12 mouse cellular contexts compared by ENCODE assay signal in genomic region chr5:103208021-103208511, GRCm38 (mm10). TPM values are rescaled to one million over a fixed set of nuclear protein-coding genes. Genes with fewer than 3 reads are reported as not detected.
A peak's percentile ranks its signal among the peaks of the same experiment; 100 is the strongest.
DNase-seq lines count a peak whose midpoint lies in the region; ATAC-seq lines count a peak whose summit lies in the region.
"Had no signal": no experiment of that assay in that cellular context is flagged by ENCODE, and none has a peak within 500 bp of the region (broad histone marks: within the 10 kb centered on the region; RNA-seq: fewer than 3 reads in every experiment).

No protein-coding gene starts in this region.

- peaks cover 20% of the 10 kb centered on the region for H3K4me1 ChIP-seq in hindbrain, embryonic 12.5 days
- peaks cover 24% of the 10 kb centered on the region for H3K4me1 ChIP-seq in midbrain, embryonic 15.5 days

- H3K4me3 ChIP-seq in hindbrain, embryonic 12.5 days = peak overlapping the region; percentile 49
- peak overlapping the region; percentile 57 for H3K4me3 ChIP-seq in midbrain, embryonic 15.5 days
- H3K4me3 ChIP-seq: heart, embryonic 15.5 days had no signal

- H3K27me3 ChIP-seq in hindbrain, embryonic 12.5 days = no peaks in the 10 kb centered on the region
- no peaks in the 10 kb centered on the region for H3K27me3 ChIP-seq in midbrain, embryonic 15.5 days (replicated peaks)
- H3K27me3 ChIP-seq: heart, embryonic 15.5 days; megakaryocyte, embryonic 14.5 days had no signal

- intact Hi-C loops in heart, postnatal 36 days (cut with DNase I) = loop anchor here (1.0 kb wide), 1 partner anchor 31 kb away; no protein-coding TSS in a partner anchor

- ATAC-seq in hindbrain, embryonic 12.5 days (ENCODE audit: low FRiP score) = no peak
- ATAC-seq in midbrain, embryonic 15.5 days (replicated peaks) = no peak
- no peak for ATAC-seq in megakaryocyte-erythroid progenitor cell, adult 5-6 weeks (replicated peaks; ENCODE audit: low FRiP score, low TSS enrichment, poor library complexity, severe bottlenecking)
- ATAC-seq: activated CD4-positive, CD25-positive, alpha-beta regulatory T cell, adult 4 months had no signal

- peak overlapping the region; percentile 77 for H3K9ac ChIP-seq in hindbrain, embryonic 12.5 days
- H3K9ac ChIP-seq in midbrain, embryonic 15.5 days = peak overlapping the region; percentile 65
- H3K9ac ChIP-seq: heart, embryonic 15.5 days had no signal

- peak; percentile 43 for DNase-seq in cerebellum, adult 11 months
- peak; percentile 52 for DNase-seq in cerebellum, adult 8-10 months
- no peak for DNase-seq in heart, postnatal 36 days
- DNase-seq in spleen, postnatal 10 days (ENCODE audit: low spot score in 2 of 2) = no peak
- DNase-seq: thymus, postnatal 36 days had no signal

- no peaks in the 10 kb centered on the region for H3K9me3 ChIP-seq in hindbrain, embryonic 12.5 days (replicated peaks)
- H3K9me3 ChIP-seq in midbrain, embryonic 15.5 days = no peaks in the 10 kb centered on the region
- H3K9me3 ChIP-seq: heart, embryonic 15.5 days had no signal

- peaks cover 16% of the 10 kb centered on the region for H3K36me3 ChIP-seq in hindbrain, embryonic 12.5 days
- no peaks in the 10 kb centered on the region for H3K36me3 ChIP-seq in midbrain, embryonic 15.5 days (replicated peaks)
- H3K36me3 ChIP-seq: heart, embryonic 15.5 days had no signal

- peak overlapping the region; percentile 80 for H3K27ac ChIP-seq in hindbrain, embryonic 12.5 days
- peak overlapping the region; percentile 89 for H3K27ac ChIP-seq in midbrain, embryonic 15.5 days
- H3K27ac ChIP-seq: heart, embryonic 15.5 days had no signal

- H3K4me2 ChIP-seq in hindbrain, embryonic 12.5 days (replicated peaks) = peak overlapping the region; percentile 63
- peak overlapping the region; percentile 70 for H3K4me2 ChIP-seq in midbrain, embryonic 15.5 days
- H3K4me2 ChIP-seq: heart, embryonic 15.5 days had no signal

- WGBS in hindbrain, embryonic 12.5 days = 52% methylated on average over 10 of the region's 10 CpGs
- 31% methylated on average over 10 of the region's 10 CpGs for WGBS in midbrain, embryonic 15.5 days

RNA-seq across cellular contexts. Expression of gene Mapk10, which starts 3.1 kb away (rescaled TPM):
- 77.6 and 91.8 TPM in 2 replicates for polyA plus RNA-seq in hindbrain, embryonic 12.5 days (2016; fragmentation: Nextera tagmentation; extraction: Ambion mirVana)
- polyA plus RNA-seq in midbrain, embryonic 15.5 days (2015; fragmentation: Nextera tagmentation; extraction: Ambion mirVana) = 111 and 135 TPM in 2 replicates
- total RNA-seq in heart, postnatal 36 days (2021) = 10 to 100 TPM; 36.0 to 36.2 TPM
- total RNA-seq in megakaryocyte-erythroid progenitor cell, adult 5-6 weeks (2014; fragmentation: Nextera tagmentation) = not detected in 2 replicates
- total RNA-seq in megakaryocyte-erythroid progenitor cell, adult 5-6 weeks (2017) = not detected in 2 replicates
- total RNA-seq: liver, adult 2 months had no signal
- polyA plus RNA-seq: liver, adult 2 months had no signal

Comparison
In these comparisons a context has a peak if more than half of its experiments do, and no peak if none do; other contexts are left out.
1. DNase-seq: peak in cerebellum, adult 11 months (single experiment) and cerebellum, adult 8-10 months (single experiment); none in heart, postnatal 36 days (0 of 2) and spleen, postnatal 10 days (0 of 2).
2. RNA of gene Mapk10, which starts 3.1 kb away (total RNA-seq): 36.0 to 36.2 TPM in heart, postnatal 36 days; not detected in megakaryocyte-erythroid progenitor cell, adult 5-6 weeks; every median in the first group is over 10 times any median in the second.